In the genomic region with DNA sequence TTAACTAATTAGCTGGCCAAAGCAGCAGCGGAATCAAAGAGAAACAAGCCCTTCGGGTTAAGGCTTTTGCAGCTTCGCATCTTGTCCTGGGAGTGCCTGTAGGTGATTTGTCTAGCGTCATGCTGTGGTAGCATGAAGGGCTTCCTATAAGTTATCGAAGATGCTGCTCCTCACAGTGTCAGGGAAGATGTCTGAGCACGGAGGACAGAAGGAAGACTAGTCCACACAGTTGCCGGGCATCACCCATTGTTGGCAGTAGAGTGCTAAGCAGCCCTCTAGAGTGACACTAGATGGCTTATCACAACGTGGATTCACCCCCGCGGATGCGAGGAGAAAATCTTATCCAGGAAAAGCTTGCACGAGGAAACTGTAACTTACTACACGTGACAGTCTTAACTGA, we compare ENCODE assay signal across 10 mouse cellular contexts. TPM values are rescaled to one million over a fixed set of nuclear protein-coding genes. Genes with fewer than 3 reads are reported as not detected.
DNase-seq lines count a peak whose midpoint lies in the region; ATAC-seq lines count a peak whose summit lies in the region.
"Had no signal": no experiment of that assay in that cellular context is flagged by ENCODE, and none has a peak within 500 bp of the region (broad histone marks: within the 10 kb centered on the region; RNA-seq: fewer than 3 reads in every experiment).

No protein-coding gene starts in this region.

- no peaks in the 10 kb centered on the region for H3K9me3 ChIP-seq in heart, embryonic 12.5 days (replicated peaks)
- H3K9me3 ChIP-seq in liver, embryonic 15.5 days (replicated peaks), result no peaks in the 10 kb centered on the region
- no peaks in the 10 kb centered on the region for H3K9me3 ChIP-seq in midbrain, embryonic 15.5 days
- no peaks in the 10 kb centered on the region for H3K9me3 ChIP-seq in forebrain, embryonic 14.5 days (replicated peaks; ENCODE audit: control insufficient read depth, low read length)

- no peak overlapping the region; the same call in 1 of the 2 replicates for H3K4me3 ChIP-seq in heart, embryonic 12.5 days
- peak overlapping the region; percentile 34; the same call in 1 of the 2 replicates for H3K4me3 ChIP-seq in brown adipose tissue, adult 24 weeks (ENCODE audit: insufficient read depth, low read depth, low read length)
- H3K4me3 ChIP-seq in liver, embryonic 15.5 days (replicated peaks), result no peak overlapping the region
- H3K4me3 ChIP-seq in midbrain, embryonic 15.5 days, result no peak overlapping the region
- H3K4me3 ChIP-seq in forebrain, embryonic 14.5 days (ENCODE audit: low read depth, low read length), result no peak overlapping the region

- H3K4me1 ChIP-seq in heart, embryonic 12.5 days (replicated peaks), result no peaks in the 10 kb centered on the region
- H3K4me1 ChIP-seq in brown adipose tissue, adult 24 weeks (ENCODE audit: control insufficient read depth, insufficient read depth, insufficient read length, low read length), result no peaks in the 10 kb centered on the region
- no peaks in the 10 kb centered on the region for H3K4me1 ChIP-seq in liver, embryonic 15.5 days (replicated peaks)
- no peaks in the 10 kb centered on the region for H3K4me1 ChIP-seq in midbrain, embryonic 15.5 days
- H3K4me1 ChIP-seq in forebrain, embryonic 14.5 days (ENCODE audit: control insufficient read depth, insufficient read depth, low read length), result no peaks in the 10 kb centered on the region

- ATAC-seq in heart, embryonic 12.5 days (ENCODE audit: insufficient number of reproducible peaks, low FRiP score), result no peak
- ATAC-seq in liver, embryonic 15.5 days (ENCODE audit: insufficient read depth), result no peak
- no peak for ATAC-seq in midbrain, embryonic 15.5 days (replicated peaks)
- no peak for ATAC-seq in forebrain, embryonic 14.5 days

- H3K27ac ChIP-seq in heart, embryonic 12.5 days (ENCODE audit: poor library complexity, severe bottlenecking), result no peak overlapping the region
- H3K27ac ChIP-seq in brown adipose tissue, adult 24 weeks (replicated peaks; ENCODE audit: low read depth, low read length), result no peak overlapping the region
- H3K27ac ChIP-seq in liver, embryonic 15.5 days (replicated peaks), result no peak overlapping the region
- no peak overlapping the region for H3K27ac ChIP-seq in midbrain, embryonic 15.5 days
- H3K27ac ChIP-seq in forebrain, embryonic 14.5 days (ENCODE audit: low read depth, low read length), result no peak overlapping the region
- H3K27ac ChIP-seq: liver, embryonic 14.5 days had no signal

- H3K36me3 ChIP-seq in heart, embryonic 12.5 days, result no peaks in the 10 kb centered on the region
- no peaks in the 10 kb centered on the region for H3K36me3 ChIP-seq in liver, embryonic 15.5 days (replicated peaks)
- no peaks in the 10 kb centered on the region for H3K36me3 ChIP-seq in midbrain, embryonic 15.5 days (replicated peaks)
- H3K36me3 ChIP-seq in forebrain, embryonic 14.5 days (ENCODE audit: control insufficient read depth, insufficient read depth, low read length), result no peaks in the 10 kb centered on the region

- WGBS in heart, embryonic 12.5 days, result 59% methylated on average over 13 of the region's 13 CpGs
- 41% methylated on average over 13 of the region's 13 CpGs for WGBS in liver, embryonic 15.5 days (ENCODE audit: insufficient replicate concordance)
- WGBS in midbrain, embryonic 15.5 days, result 75% methylated on average over 13 of the region's 13 CpGs
- WGBS in forebrain, embryonic 14.5 days, result 72% methylated on average over 13 of the region's 13 CpGs

- no peak for DNase-seq in heart, postnatal 4 days
- peak; percentile 20 to 21 for DNase-seq in B cell, adult 2 months
- no peak for DNase-seq in adrenal gland, adult 18-20 months (ENCODE audit: low spot score in 2 of 2)
- no peak for DNase-seq in forebrain, embryonic 14.5 days (ENCODE audit: low spot score)
- DNase-seq: cerebellum, adult 2 months had no signal

- H3K27me3 ChIP-seq in heart, embryonic 12.5 days (replicated peaks), result no peaks in the 10 kb centered on the region
- peaks cover 11% of the 10 kb centered on the region for H3K27me3 ChIP-seq in liver, embryonic 15.5 days
- no peaks in the 10 kb centered on the region for H3K27me3 ChIP-seq in midbrain, embryonic 15.5 days (replicated peaks)
- H3K27me3 ChIP-seq in forebrain, embryonic 14.5 days (replicated peaks; ENCODE audit: control insufficient read depth, insufficient read depth, low read length), result no peaks in the 10 kb centered on the region

- H3K9ac ChIP-seq in heart, embryonic 12.5 days, result no peak overlapping the region
- no peak overlapping the region for H3K9ac ChIP-seq in liver, embryonic 15.5 days
- no peak overlapping the region for H3K9ac ChIP-seq in midbrain, embryonic 15.5 days
- no peak overlapping the region for H3K9ac ChIP-seq in forebrain, embryonic 14.5 days (ENCODE audit: low read length)
- H3K9ac ChIP-seq: liver, embryonic 14.5 days had no signal

- peak overlapping the region; percentile 57 for H3K4me2 ChIP-seq in heart, embryonic 12.5 days
- H3K4me2 ChIP-seq in liver, embryonic 15.5 days, result peak overlapping the region; percentile 32; the same call in 1 of the 2 replicates
- no peak overlapping the region for H3K4me2 ChIP-seq in midbrain, embryonic 15.5 days
- H3K4me2 ChIP-seq in forebrain, embryonic 14.5 days (ENCODE audit: low read length), result no peak overlapping the region

RNA-seq across cellular contexts. Expression of a gene that starts 4.4 kb away (rescaled TPM):
- polyA plus RNA-seq in heart, embryonic 12.5 days (2016; fragmentation: Nextera tagmentation; extraction: Ambion mirVana), result not detected in 2 replicates
- total RNA-seq in heart, postnatal 4 days (2021), result under 1 TPM in 1 of 2 experiments, not detected in 1; 0.26 TPM
- 0.91 TPM in 1 of 2 replicates, not detected in the other for polyA plus RNA-seq in brown adipose tissue, adult 24 weeks (2012; ENCODE audit: insufficient read depth, insufficient read length, missing spikeins)
- 35.5 and 52.8 TPM in 2 replicates for polyA plus RNA-seq in liver, embryonic 15.5 days (2015; fragmentation: Nextera tagmentation; extraction: Ambion mirVana)
- polyA plus RNA-seq in midbrain, embryonic 15.5 days (2015; fragmentation: Nextera tagmentation; extraction: Ambion mirVana), result 0.17 and 0.19 TPM in 2 replicates
- total RNA-seq in adrenal gland, adult 18-20 months (2021), result not detected
- not detected in 2 replicates for polyA plus RNA-seq in forebrain, embryonic 14.5 days (2014; fragmentation: Nextera tagmentation; extraction: Ambion mirVana)
- polyA plus RNA-seq: cerebellum, adult 2 months had no signal

RNA-seq across cellular contexts. Expression of a gene that starts 48.9 kb away (rescaled TPM):
- polyA plus RNA-seq in heart, embryonic 12.5 days (2016; fragmentation: Nextera tagmentation; extraction: Ambion mirVana), result 3.9 and 4.3 TPM in 2 replicates
- 10 to 100 TPM; 24.0 to 26.4 TPM for total RNA-seq in heart, postnatal 4 days (2021)
- polyA plus RNA-seq in brown adipose tissue, adult 24 weeks (2012; ENCODE audit: insufficient read depth, insufficient read length, missing spikeins), result 34.8 and 39.7 TPM in 2 replicates
- polyA plus RNA-seq in liver, embryonic 15.5 days (2015; fragmentation: Nextera tagmentation; extraction: Ambion mirVana), result 2.6 and 2.7 TPM in 2 replicates
- polyA plus RNA-seq in midbrain, embryonic 15.5 days (2015; fragmentation: Nextera tagmentation; extraction: Ambion mirVana), result 2.2 and 2.6 TPM in 2 replicates
- 10 to 100 TPM; 61.8 to 73.0 TPM for total RNA-seq in adrenal gland, adult 18-20 months (2021)
- polyA plus RNA-seq in forebrain, embryonic 14.5 days (2014; fragmentation: Nextera tagmentation; extraction: Ambion mirVana), result 1.6 and 2.0 TPM in 2 replicates

Comparison
In these comparisons a context has a peak if more than half of its experiments do, and no peak if none do; other contexts are left out.
1. H3K4me2 ChIP-seq: peak in heart, embryonic 12.5 days (single experiment) and liver, embryonic 15.5 days (single experiment); none in midbrain, embryonic 15.5 days (single experiment) and forebrain, embryonic 14.5 days (single experiment).
2. DNase-seq: peak in B cell, adult 2 months (2 of 2); none in heart, postnatal 4 days (single experiment), adrenal gland, adult 18-20 months (0 of 2) and forebrain, embryonic 14.5 days (single experiment).
3. RNA of a gene that starts 4.4 kb away (polyA plus RNA-seq): 35.5 to 52.8 TPM in liver, embryonic 15.5 days; 0.91 TPM in brown adipose tissue, adult 24 weeks, 0.17 to 0.19 TPM in midbrain, embryonic 15.5 days, not detected in heart, embryonic 12.5 days and not detected in forebrain, embryonic 14.5 days; every median in the first group is over 10 times any median in the second.